Mouse (Mus musculus): ENCODE results near the gene Rras2.

- TF ChIP-seq CTCF (IDR thresholded peaks at IDR 0.05; ENCODE audit: extremely low read depth, insufficient read depth, low read length): no peak
- no peak for TF ChIP-seq POLR2A (IDR thresholded peaks at IDR 0.05; ENCODE audit: extremely low read depth, insufficient read depth, low read length)
These were observed 17.6 kb upstream of the Rras2 start for GRCm38 (mm10) chr7:114135166-114135565.
